In genomic region chr2:154758454-154758853, GRCm38 (mm10) we compare ENCODE assay signal across 25 mouse cellular contexts. TPM values are rescaled to one million over a fixed set of nuclear protein-coding genes. Genes with fewer than 3 reads are reported as not detected.
"Had no signal": no experiment of that assay in that cellular context is flagged by ENCODE, and none has a peak within 500 bp of the region (broad histone marks: within the 10 kb centered on the region; RNA-seq: fewer than 3 reads in every experiment).

No protein-coding gene starts in this region.

- H3K9me3 ChIP-seq: neural tube, embryonic 12.5 days; neural tube, embryonic 13.5 days; neural tube, embryonic 15.5 days; stomach, embryonic 15.5 days had no signal

- DNase-seq: right cerebral cortex, adult 18-20 months; right cerebral cortex, postnatal 14 days; right cerebral cortex, postnatal 25 days; right cerebral cortex, postnatal 4 days; spleen, adult 18-20 months; thymus, adult 18-20 months; thymus, adult 2 months; thymus, postnatal 14 days; thymus, postnatal 25 days; thymus, postnatal 36 days; thymus, postnatal 4 days had no signal

- H3K27me3 ChIP-seq: neural tube, embryonic 12.5 days; neural tube, embryonic 13.5 days; neural tube, embryonic 15.5 days; stomach, embryonic 15.5 days had no signal

- H3K4me1 ChIP-seq: neural tube, embryonic 12.5 days had no signal

- H3K27ac ChIP-seq: neural tube, embryonic 12.5 days; neural tube, embryonic 13.5 days; neural tube, embryonic 15.5 days; stomach, embryonic 15.5 days; stomach, postnatal 0 days had no signal

- H3K36me3 ChIP-seq: neural tube, embryonic 12.5 days; neural tube, embryonic 13.5 days; neural tube, embryonic 15.5 days; stomach, embryonic 15.5 days had no signal

- H3K4me2 ChIP-seq: neural tube, embryonic 12.5 days; neural tube, embryonic 13.5 days; neural tube, embryonic 15.5 days; stomach, embryonic 15.5 days had no signal

- H3K9ac ChIP-seq: neural tube, embryonic 12.5 days; neural tube, embryonic 13.5 days; neural tube, embryonic 15.5 days; stomach, embryonic 15.5 days had no signal

- H3K4me3 ChIP-seq: neural tube, embryonic 12.5 days; neural tube, embryonic 13.5 days; neural tube, embryonic 15.5 days; stomach, embryonic 15.5 days had no signal

RNA-seq across cellular contexts. Expression of gene Gm14214, which starts 11.4 kb away (rescaled TPM):
- total RNA-seq: neutrophil, adult 5-6 weeks had no signal
- polyA plus RNA-seq: neural tube, embryonic 12.5 days; neural tube, embryonic 13.5 days; neural tube, embryonic 14.5 days; neural tube, embryonic 15.5 days; small intestine, adult 2 months; spleen, adult 2 months; stomach, embryonic 14.5 days; stomach, embryonic 15.5 days; stomach, embryonic 16.5 days; stomach, postnatal 0 days; testis, adult 2 months; thymus, adult 2 months; thymus, postnatal 0 days; urinary bladder, adult 2 months had no signal

RNA-seq across cellular contexts. Expression of gene a, which starts 32.7 kb away (rescaled TPM):
- total RNA-seq: neutrophil, adult 5-6 weeks had no signal
- polyA plus RNA-seq: neural tube, embryonic 12.5 days; neural tube, embryonic 13.5 days; neural tube, embryonic 14.5 days; spleen, adult 2 months; stomach, embryonic 14.5 days; urinary bladder, adult 2 months had no signal
